8 mouse cellular contexts compared by ENCODE assay signal in the genomic region with DNA sequence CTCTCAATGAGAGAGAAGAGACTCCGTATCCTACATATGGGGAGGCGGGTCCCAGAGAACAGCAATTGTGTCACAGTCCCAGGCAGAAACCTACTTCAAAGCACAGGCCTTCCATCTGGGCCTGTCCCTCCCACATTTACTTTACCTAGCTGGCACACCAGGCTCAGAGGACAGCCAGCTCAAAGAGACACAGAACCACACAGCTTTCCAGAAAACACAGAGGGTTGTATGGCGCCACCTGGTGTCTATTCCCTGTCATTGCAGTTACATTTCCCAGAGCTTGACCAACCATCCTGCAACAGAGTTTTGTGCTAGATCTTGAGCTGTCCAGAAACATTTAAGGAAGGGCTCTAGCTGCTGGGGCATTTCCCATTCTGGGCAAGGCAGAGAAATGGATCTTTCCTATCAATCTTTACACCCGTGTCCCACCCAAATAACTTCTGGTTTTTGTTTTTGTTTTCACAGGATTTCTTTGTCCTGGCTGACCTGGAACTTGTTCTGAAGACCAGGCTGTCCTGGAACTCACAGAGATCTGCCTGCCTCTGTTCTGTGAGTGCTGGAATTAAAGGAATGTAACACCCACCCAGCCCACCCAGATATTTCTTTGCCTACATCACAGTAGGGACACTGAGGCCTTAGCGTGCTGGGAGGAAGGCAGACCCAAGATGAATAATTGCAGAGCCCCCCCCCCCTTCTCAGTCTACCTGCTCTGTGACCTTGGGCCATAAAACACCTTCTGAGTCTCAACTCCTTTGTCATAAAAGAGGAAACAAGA. TPM values are rescaled to one million over a fixed set of nuclear protein-coding genes. Genes with fewer than 3 reads are reported as not detected.
DNase-seq lines count a peak whose midpoint lies in the region; ATAC-seq and TF ChIP-seq lines count a peak whose summit lies in the region.

No protein-coding gene starts in this region.

- H3K4me2 ChIP-seq in hindbrain, embryonic 12.5 days (replicated peaks), result no peak overlapping the region
- H3K4me2 ChIP-seq in hindbrain, embryonic 16.5 days (ENCODE audit: low read length), result no peak overlapping the region

- H3K9ac ChIP-seq in hindbrain, embryonic 12.5 days, result no peak overlapping the region; the same call in 1 of the 2 replicates
- no peak overlapping the region for H3K9ac ChIP-seq in hindbrain, embryonic 16.5 days (ENCODE audit: low read depth, low read length)

- peaks cover 30% of the 10 kb centered on the region for H3K4me1 ChIP-seq in hindbrain, embryonic 10.5 days (replicated peaks)
- peaks cover 14% of the 10 kb centered on the region for H3K4me1 ChIP-seq in hindbrain, embryonic 12.5 days
- H3K4me1 ChIP-seq in hindbrain, embryonic 16.5 days (ENCODE audit: control insufficient read depth, insufficient read depth, low read depth, low read length), result peaks cover 11% of the 10 kb centered on the region
- peaks cover 36% of the 10 kb centered on the region for H3K4me1 ChIP-seq in small intestine, adult 2 months (ENCODE audit: control insufficient read depth, insufficient read depth, insufficient read length, low read length)

- H3K27ac ChIP-seq in hindbrain, embryonic 10.5 days, result no peak overlapping the region
- H3K27ac ChIP-seq in hindbrain, embryonic 12.5 days, result no peak overlapping the region
- H3K27ac ChIP-seq in hindbrain, embryonic 16.5 days (ENCODE audit: low read depth, low read length), result no peak overlapping the region
- no peak overlapping the region for H3K27ac ChIP-seq in small intestine, adult 2 months (ENCODE audit: insufficient read depth, low read depth, low read length)

- H3K9me3 ChIP-seq in hindbrain, embryonic 10.5 days, result peaks cover 3% of the 10 kb centered on the region; the same call in 1 of the 2 replicates
- no peaks in the 10 kb centered on the region for H3K9me3 ChIP-seq in hindbrain, embryonic 12.5 days (replicated peaks)
- H3K9me3 ChIP-seq in hindbrain, embryonic 16.5 days (ENCODE audit: control insufficient read depth, low read length), result no peaks in the 10 kb centered on the region

- H3K4me3 ChIP-seq in hindbrain, embryonic 10.5 days, result no peak overlapping the region
- H3K4me3 ChIP-seq in hindbrain, embryonic 12.5 days, result no peak overlapping the region
- no peak overlapping the region for H3K4me3 ChIP-seq in hindbrain, embryonic 16.5 days (ENCODE audit: low read length)
- H3K4me3 ChIP-seq in small intestine, adult 2 months (ENCODE audit: low read depth, low read length), result no peak overlapping the region

- H3K36me3 ChIP-seq in hindbrain, embryonic 10.5 days, result no peaks in the 10 kb centered on the region
- H3K36me3 ChIP-seq in hindbrain, embryonic 12.5 days, result no peaks in the 10 kb centered on the region
- H3K36me3 ChIP-seq in hindbrain, embryonic 16.5 days (ENCODE audit: control insufficient read depth, insufficient read depth, low read length), result no peaks in the 10 kb centered on the region
- H3K36me3 ChIP-seq in small intestine, adult 2 months (ENCODE audit: control insufficient read depth, insufficient read depth, low read length), result no peaks in the 10 kb centered on the region

- peaks cover 46% of the 10 kb centered on the region for H3K27me3 ChIP-seq in hindbrain, embryonic 10.5 days (ENCODE audit: insufficient read depth, poor library complexity, severe bottlenecking)
- peaks cover 29% of the 10 kb centered on the region for H3K27me3 ChIP-seq in hindbrain, embryonic 12.5 days
- peaks cover 7% of the 10 kb centered on the region; the same call in 1 of the 2 replicates for H3K27me3 ChIP-seq in hindbrain, embryonic 16.5 days (replicated peaks; ENCODE audit: control insufficient read depth, insufficient read depth, low read length)
- no peaks in the 10 kb centered on the region for H3K27me3 ChIP-seq in small intestine, adult 2 months (ENCODE audit: control insufficient read depth, insufficient read depth, low read length)

- ATAC-seq in hindbrain, embryonic 12.5 days (ENCODE audit: low FRiP score), result no peak
- ATAC-seq in hindbrain, embryonic 16.5 days, result 0 out of 2 replicates have a peak, but pooled peaks have one; percentile 21
- peak; percentile 49; the same call in 1 of the 2 replicates for ATAC-seq in megakaryocyte, adult 5-6 weeks (ENCODE audit: poor library complexity, severe bottlenecking)

- DNase-seq in hindbrain, embryonic 10.5 days (ENCODE audit: low spot score), result peak; percentile 78
- peak; percentile 62 for DNase-seq in cerebellum, adult 9-10 months
- DNase-seq in frontal cortex, postnatal 25 days (ENCODE audit: low spot score in 2 of 2), result peak; percentile 67 to 74
- DNase-seq in left cerebral cortex, adult 8-10 months (ENCODE audit: low spot score in 2 of 2), result peak; percentile 47

- no peak for TF ChIP-seq POLR2A in small intestine, adult 2 months (IDR thresholded peaks at IDR 0.05; ENCODE audit: low read depth, low read length)

- 45% methylated on average over 5 of the region's 5 CpGs for WGBS in hindbrain, embryonic 10.5 days
- WGBS in hindbrain, embryonic 12.5 days, result 48% methylated on average over 5 of the region's 5 CpGs
- WGBS in hindbrain, embryonic 16.5 days, result 48% methylated on average over 5 of the region's 5 CpGs
- WGBS in small intestine, adult 2 months, result 36% methylated on average over 5 of the region's 5 CpGs

- peak; percentile 78; the same call in 1 of the 2 replicates for TF ChIP-seq CTCF in small intestine, adult 2 months (IDR thresholded peaks at IDR 0.05; ENCODE audit: extremely low read depth, insufficient read length, insufficient replicate concordance, low read depth, low read length)

RNA-seq across cellular contexts. Expression of a gene that starts 29.3 kb away (rescaled TPM):
- polyA plus RNA-seq in hindbrain, embryonic 10.5 days (2016; fragmentation: Nextera tagmentation; extraction: Ambion mirVana), result 0.16 TPM in 1 of 2 replicates, not detected in the other
- not detected in 2 replicates for polyA plus RNA-seq in hindbrain, embryonic 12.5 days (2016; fragmentation: Nextera tagmentation; extraction: Ambion mirVana)
- not detected in 2 replicates for polyA plus RNA-seq in hindbrain, embryonic 16.5 days (2015; fragmentation: Nextera tagmentation; extraction: Ambion mirVana)
- under 1 TPM in 1 of 4 experiments, not detected in 3; 0.27 TPM for total RNA-seq in left cerebral cortex, adult 8-10 months (2022)
- not detected in 2 replicates for total RNA-seq in megakaryocyte, adult 5-6 weeks (2015)
- total RNA-seq in megakaryocyte, adult 5-6 weeks (2017), result not detected in 2 replicates
- 0.17 and 0.98 TPM in 2 replicates for polyA plus RNA-seq in small intestine, adult 2 months (2012; rRNA removed)
